Mouse (Mus musculus) kidney, embryonic 15.5 days (tissue): Measurements from ENCODE around the gene Apom. TPM values are rescaled to one million over a fixed set of nuclear protein-coding genes. Genes with fewer than 3 reads are reported as not detected.
A peak's percentile ranks its signal among the peaks of the same experiment; 100 is the strongest.
"Not testable (repeated sequence)": the region's sequence is repeated elsewhere in the genome, so short reads cannot be mapped to it uniquely, and the experiment has no call there.

ENCODE experiments used
- ATAC-seq: fragments of 200-750 bp; cut with Nextera tagmentation; replicated peaks from 2 replicates; pipeline ENCODE4 v1.8.0; 2017; ENCODE audit warnings: moderate TSS enrichment; ENCODE audit not compliant: low FRiP score
- H3K27ac ChIP-seq: fragments of 300-500 bp; sonication (generic); 2 replicates; pipeline ENCODE4 v1.5.1; 2015; ENCODE audit warnings: mild to moderate bottlenecking, inconsistent platforms
- H3K27me3 ChIP-seq: fragments of 300-500 bp; sonication (generic); 2 replicates; pipeline ENCODE4 v1.6.1; 2015; ENCODE audit warnings: inconsistent platforms
- H3K36me3 ChIP-seq: fragments of 300-500 bp; sonication (generic); 2 replicates; pipeline ENCODE4 v1.6.1; 2015; ENCODE audit warnings: inconsistent platforms
- H3K4me1 ChIP-seq: fragments of 300-500 bp; sonication (generic); 2 replicates; pipeline ENCODE4 v1.6.1; 2015; ENCODE audit warnings: inconsistent platforms
- H3K4me2 ChIP-seq: fragments of 300-500 bp; sonication (generic); 2 replicates; pipeline ENCODE4 v1.6.1; 2015; ENCODE audit warnings: moderate library complexity, mild to moderate bottlenecking, inconsistent platforms
- H3K4me3 ChIP-seq: fragments of 300-500 bp; sonication (generic); replicated peaks from 2 replicates; pipeline ENCODE4 v1.5.1; 2015; ENCODE audit warnings: mild to moderate bottlenecking, inconsistent platforms
- H3K9ac ChIP-seq: fragments of 300-500 bp; sonication (generic); 2 replicates; pipeline ENCODE4 v1.6.1; 2015; ENCODE audit warnings: mild to moderate bottlenecking, inconsistent platforms
- H3K9me3 ChIP-seq: fragments of 300-500 bp; sonication (generic); replicated peaks from 2 replicates; pipeline ENCODE4 v1.6.1; 2016; ENCODE audit warnings: inconsistent platforms
- WGBS: fragments of 180-500 bp; shearing (Covaris S2); methylation state at CpG from one replicate; pipeline ENCODE4 v1.1.7; 2015; ENCODE audit warnings: mixed read lengths; 5-methylcytosine and 5-hydroxymethylcytosine counted together
- polyA plus RNA-seq: library from polyadenylated mRNA; unstranded; fragments of >200 nt; fragmentation: Nextera tagmentation; extraction: Ambion mirVana; gene quantifications from 2 replicates; pipeline ENCODE4 v1.2.1, GENCODE M21; 2015

The Apom gene
- polyA plus RNA-seq, 1 experiment from 2014 or later: 25.7 TPM

DNA sequence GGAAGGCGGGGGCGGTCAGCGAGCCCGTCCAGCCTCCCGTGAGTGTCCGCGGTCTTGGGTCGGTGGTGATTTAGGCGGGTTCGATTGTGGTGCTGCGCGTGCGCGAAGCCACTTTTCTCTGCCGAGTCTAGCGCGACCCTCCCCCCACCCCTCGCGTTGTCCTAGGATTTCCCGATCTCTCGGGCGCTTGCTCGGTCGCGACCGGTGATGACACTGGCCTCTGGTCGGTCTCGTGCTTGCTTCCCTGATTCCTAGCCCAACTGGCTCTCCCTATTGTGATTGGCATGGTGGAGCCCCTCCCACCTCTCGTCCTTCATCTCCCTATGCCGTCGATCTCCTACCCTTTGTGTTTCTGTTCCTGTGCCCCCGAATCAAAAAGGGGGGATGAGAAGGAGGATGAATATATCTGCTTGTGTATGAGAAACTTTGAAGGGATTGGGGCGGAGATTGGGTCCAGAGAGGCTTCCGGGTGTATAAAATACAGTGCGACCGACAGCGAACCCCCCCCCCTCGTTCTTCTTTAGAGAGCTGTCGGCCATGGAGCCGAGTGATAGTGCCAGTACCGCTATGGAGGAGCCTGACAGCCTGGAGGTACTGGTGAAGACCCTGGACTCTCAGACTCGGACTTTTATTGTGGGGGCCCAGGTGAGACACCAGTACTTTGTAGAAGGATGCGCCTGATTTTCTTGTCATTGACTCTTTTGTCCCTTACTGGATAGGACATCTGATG, 3.9 kb upstream of the Apom start:
- Histone ChIP-seq H3K4me3 (peak overlapping the region; percentile 80), H3K36me3 (peaks cover 31% of the 10 kb centered on the region), H3K4me1 (peaks cover 28% of the 10 kb centered on the region), H3K27ac (peak overlapping the region; percentile 96), H3K9ac (peak overlapping the region; percentile 73), H3K4me2 (peak overlapping the region; percentile 83), H3K27me3 (no peaks in the 10 kb centered on the region), H3K9me3 (no peaks in the 10 kb centered on the region)
- under 1% methylated on average over 43 of the region's 43 CpGs for WGBS
- peak; percentile 68 for ATAC-seq

DNA sequence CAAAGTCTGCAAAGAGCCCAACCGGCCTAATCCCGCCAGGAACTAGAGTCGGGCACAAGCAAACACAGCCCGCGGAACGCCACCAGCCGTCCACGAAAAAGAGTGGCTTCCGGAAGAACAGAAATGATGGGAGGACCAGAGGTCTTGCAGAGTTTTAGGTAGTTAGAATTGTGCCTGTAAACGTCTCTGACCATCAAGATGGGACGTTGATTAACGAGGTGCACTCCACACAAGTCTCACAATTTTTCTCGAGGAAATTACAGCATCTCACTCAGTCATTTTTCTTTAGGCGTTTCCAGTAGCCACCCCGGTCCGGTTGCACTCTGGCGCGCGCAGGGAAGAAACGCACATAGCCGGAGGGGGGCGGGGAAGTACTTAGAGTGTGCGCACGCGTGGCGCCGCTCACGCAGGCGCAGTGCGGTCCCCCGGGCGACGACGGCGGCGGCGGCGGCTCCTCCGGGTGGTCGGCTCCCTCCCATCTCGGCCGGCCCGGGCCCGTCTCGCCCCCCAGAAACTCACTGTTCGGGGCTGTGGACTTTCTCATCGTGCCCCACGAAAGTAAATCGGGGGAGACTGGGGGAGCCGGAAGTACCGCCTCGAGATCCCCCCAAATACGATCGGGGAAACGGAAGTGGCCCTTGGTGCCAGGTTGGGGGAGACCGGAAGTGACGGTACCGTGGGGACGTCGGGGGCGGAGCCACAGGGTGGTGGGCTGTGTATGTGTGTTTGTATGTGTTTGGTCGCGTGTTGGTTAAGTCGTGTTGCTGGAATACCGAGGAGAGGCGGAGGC, 3.1 kb upstream of the Apom start, which contains the start of gene Bag6:
Gene Bag6, plus strand, starts transcription at position 378 of the 790 bp plus-strand sequence.
- Histone ChIP-seq H3K4me1 (peaks cover 28% of the 10 kb centered on the region), H3K9ac (peak within 1 kb of the TSS; percentile 73), H3K4me2 (peak within 1 kb of the TSS; percentile 83), H3K27me3 (no peaks in the 10 kb centered on the region), H3K4me3 (peak within 1 kb of the TSS; percentile 80), H3K9me3 (no peaks in the 10 kb centered on the region), H3K36me3 (peaks cover 30% of the 10 kb centered on the region), H3K27ac (peak within 1 kb of the TSS; percentile 96)
- under 1% methylated on average over 66 of the region's 66 CpGs for WGBS
- ATAC-seq: peak; percentile 93

DNA sequence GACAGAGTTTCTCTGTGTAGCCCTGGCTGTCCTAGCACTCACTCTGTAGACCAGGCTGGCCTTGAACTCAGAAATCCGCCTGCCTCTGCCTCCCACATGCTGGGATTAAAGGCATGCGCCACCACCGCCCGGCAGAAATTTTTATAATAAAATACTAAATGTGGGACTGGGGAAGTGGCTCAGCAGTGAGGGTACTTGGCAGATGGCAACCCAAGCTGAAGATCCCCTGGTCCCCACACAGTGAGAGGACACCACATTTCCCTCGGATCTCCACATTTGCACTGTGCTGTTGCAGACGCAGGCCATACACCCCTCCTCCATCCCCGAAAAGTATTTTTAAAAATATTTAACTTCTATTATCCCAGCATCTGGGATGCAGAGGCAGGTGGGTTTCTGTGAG, 1.7 kb upstream of the Apom start:
- ATAC-seq: no peak
- Histone ChIP-seq H3K27ac (no peak overlapping the region), H3K4me2 (no peak overlapping the region), H3K27me3 (no peaks in the 10 kb centered on the region), H3K4me3 (no peak overlapping the region), H3K36me3 (peaks cover 25% of the 10 kb centered on the region), H3K9ac (no peak overlapping the region), H3K4me1 (peaks cover 34% of the 10 kb centered on the region), H3K9me3 (no peaks in the 10 kb centered on the region)
- 95% methylated on average over 7 of the region's 7 CpGs for WGBS

DNA sequence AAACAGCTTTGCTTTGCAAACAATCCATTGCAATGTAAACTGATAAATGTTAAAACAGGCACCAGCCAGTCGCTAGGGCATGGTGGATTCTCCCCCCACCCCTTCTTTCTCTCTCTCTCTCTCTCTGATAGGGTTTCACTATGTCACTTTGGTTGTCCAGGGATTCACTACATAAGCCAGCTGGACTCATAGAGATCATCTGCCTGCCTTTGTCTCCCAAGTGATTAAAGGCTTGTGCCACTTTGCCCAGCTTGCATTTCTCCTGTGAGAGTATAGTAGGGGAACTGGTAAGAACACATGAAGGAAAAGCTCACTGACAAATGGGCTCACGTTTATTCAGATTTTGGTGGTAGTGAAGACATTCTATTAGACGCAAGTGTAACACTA, 317 bp upstream of the Apom start:
- Histone ChIP-seq H3K27ac (peak overlapping the region; percentile 29), H3K9me3 (no peaks in the 10 kb centered on the region), H3K4me2 (no peak overlapping the region), H3K27me3 (no peaks in the 10 kb centered on the region), H3K9ac (no peak overlapping the region), H3K4me1 (peaks cover 37% of the 10 kb centered on the region), H3K4me3 (no peak overlapping the region), H3K36me3 (peaks cover 24% of the 10 kb centered on the region; the same call in 1 of the 2 replicates)
- ATAC-seq: no peak
- WGBS: 64% methylated on average over 3 of the region's 3 CpGs

DNA sequence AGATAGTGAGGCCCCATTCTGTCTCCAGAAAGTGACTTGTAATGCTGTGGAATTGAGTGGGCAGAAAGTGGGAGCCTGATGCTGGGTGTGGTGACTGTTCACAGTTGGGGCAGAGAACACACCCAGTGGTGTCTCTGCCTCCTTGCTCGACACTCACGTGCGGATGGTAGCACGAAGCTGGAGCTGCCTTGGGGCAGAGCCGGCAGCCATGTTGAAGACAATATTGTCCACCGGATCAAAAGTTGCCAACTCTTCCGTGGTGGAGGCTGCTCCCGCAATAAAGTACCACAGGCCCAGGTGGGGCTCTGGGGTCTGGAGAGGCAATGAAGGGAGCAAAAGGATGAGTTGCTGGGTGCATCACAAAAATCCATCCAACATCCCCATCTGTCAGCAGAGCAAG, 812 bp downstream of the Apom start:
- Histone ChIP-seq H3K36me3 (peaks cover 24% of the 10 kb centered on the region; the same call in 1 of the 2 replicates), H3K4me3 (no peak overlapping the region), H3K9ac (no peak overlapping the region), H3K4me1 (peaks cover 37% of the 10 kb centered on the region), H3K9me3 (no peaks in the 10 kb centered on the region), H3K27me3 (no peaks in the 10 kb centered on the region), H3K4me2 (no peak overlapping the region), H3K27ac (peak overlapping the region; percentile 29)
- ATAC-seq: no peak
- 90% methylated on average over 8 of the region's 8 CpGs for WGBS

DNA sequence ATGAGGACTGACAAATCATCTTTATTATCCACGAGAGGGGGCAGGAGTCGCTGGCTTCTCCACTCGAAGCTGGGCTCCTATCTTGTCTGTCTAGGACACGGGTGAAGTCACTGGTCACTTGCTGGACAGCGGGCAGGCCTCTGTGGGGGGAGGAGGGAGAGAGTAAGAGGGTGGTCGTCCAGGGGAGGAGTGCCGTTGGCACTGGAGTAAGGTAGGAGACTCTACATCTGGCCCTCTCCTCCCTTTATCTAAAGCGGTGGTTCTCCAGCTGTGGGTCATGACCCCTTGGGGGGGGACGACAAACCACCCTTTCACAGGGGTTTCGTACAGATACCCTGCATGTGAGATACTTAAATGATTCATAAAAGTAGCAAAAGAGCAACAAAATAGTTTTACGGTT, 2.9 kb downstream of the Apom start:
- Histone ChIP-seq H3K36me3 (peaks cover 34% of the 10 kb centered on the region), H3K9me3 (no peaks in the 10 kb centered on the region), H3K27ac (0 out of 2 replicates have a peak overlapping the region, but pooled peaks have one; percentile 32), H3K4me3 (no peak overlapping the region), H3K9ac (no peak overlapping the region), H3K27me3 (no peaks in the 10 kb centered on the region), H3K4me1 (peaks cover 49% of the 10 kb centered on the region), H3K4me2 (no peak overlapping the region)
- 0 out of 2 replicates have a peak, but pooled peaks have one; percentile 17 for ATAC-seq
- 44% methylated on average over 11 of the region's 11 CpGs for WGBS

DNA sequence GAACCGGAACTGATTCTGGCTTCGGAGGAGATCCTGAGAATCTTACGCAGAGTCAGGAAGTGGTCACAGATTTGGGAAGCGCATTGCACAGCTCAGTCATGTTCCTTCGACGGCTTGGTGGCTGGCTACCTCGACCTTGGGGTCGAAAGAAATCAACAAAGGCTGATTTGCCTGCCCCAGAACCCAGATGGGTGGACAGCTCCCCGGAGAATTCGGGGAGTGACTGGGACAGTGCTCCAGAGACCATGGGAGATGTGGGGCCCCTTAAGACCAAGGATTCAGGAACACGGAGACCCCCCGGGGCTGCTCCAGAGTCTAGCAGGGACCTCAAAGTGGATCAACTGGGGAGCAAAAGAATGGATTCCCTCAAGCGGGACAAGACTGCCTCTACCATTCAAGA, 4.8 kb downstream of the Apom start:
- no peaks in the 10 kb centered on the region for H3K9me3 ChIP-seq
- H3K9ac ChIP-seq: peak overlapping the region; percentile 77; the same call in 1 of the 2 replicates
- no peaks in the 10 kb centered on the region for H3K27me3 ChIP-seq
- H3K4me1 ChIP-seq: peaks cover 54% of the 10 kb centered on the region
- no peak for ATAC-seq
- H3K4me2 ChIP-seq: peak overlapping the region; percentile 80
- 63% methylated on average over 13 of the region's 13 CpGs for WGBS
- H3K36me3 ChIP-seq: peaks cover 45% of the 10 kb centered on the region
- H3K27ac ChIP-seq: peak overlapping the region; percentile 93
- peak overlapping the region; percentile 75 for H3K4me3 ChIP-seq

DNA sequence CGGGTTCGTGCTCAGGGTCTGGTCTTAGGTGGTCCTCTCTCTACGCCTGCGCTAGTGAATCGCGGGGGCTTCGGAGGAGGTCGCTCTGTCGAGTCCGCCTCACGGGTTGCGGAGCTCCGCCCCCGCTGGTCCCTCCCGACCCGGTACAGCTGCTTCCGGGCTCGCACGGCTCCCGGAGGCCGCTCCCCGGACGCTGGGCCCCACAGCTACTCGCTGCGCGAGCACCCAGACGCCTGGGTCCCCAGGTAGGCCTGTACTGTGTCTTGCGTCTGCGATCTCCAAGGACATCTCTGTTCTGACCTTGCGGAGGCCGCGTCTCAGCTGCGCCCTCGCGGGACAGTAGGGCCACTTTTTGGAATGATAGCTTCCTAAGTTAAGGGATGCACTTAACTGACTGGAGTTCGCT, 5.6 kb downstream of the Apom start, which contains the start of gene D17H6S53E:
Gene D17H6S53E, plus strand, starts transcription at position 168 of the 406 bp plus-strand sequence.
- Histone ChIP-seq H3K4me3 (peak within 1 kb of the TSS; percentile 75), H3K9me3 (no peaks in the 10 kb centered on the region), H3K9ac (peak within 1 kb of the TSS; percentile 77), H3K4me1 (peaks cover 48% of the 10 kb centered on the region), H3K4me2 (peak within 1 kb of the TSS; percentile 80), H3K27ac (peak within 1 kb of the TSS; percentile 93), H3K27me3 (no peaks in the 10 kb centered on the region), H3K36me3 (peaks cover 45% of the 10 kb centered on the region)
- under 1% methylated on average over 36 of the region's 36 CpGs for WGBS
- ATAC-seq: peak; percentile 30

DNA sequence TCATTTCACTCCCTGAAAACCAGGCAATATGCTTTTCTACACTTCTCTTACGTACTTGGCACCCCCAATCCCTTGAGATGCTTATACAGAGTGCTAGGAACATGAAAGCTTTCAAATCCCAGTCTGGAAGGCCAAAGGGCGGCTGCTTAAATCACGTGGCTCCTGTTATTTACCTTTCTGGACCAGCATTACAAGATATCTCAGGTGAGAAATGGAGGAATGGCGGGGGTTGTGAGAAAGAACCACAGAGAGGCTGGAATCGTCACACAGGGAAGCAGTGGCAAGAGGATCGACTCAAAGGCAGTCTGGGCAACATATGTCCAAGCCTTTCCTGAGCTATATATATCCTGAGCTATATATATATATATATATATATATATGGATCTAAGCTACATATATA, 6.3 kb downstream of the Apom start:
- Histone ChIP-seq H3K27ac (peak overlapping the region; percentile 93), H3K9me3 (no peaks in the 10 kb centered on the region), H3K36me3 (peaks cover 45% of the 10 kb centered on the region), H3K27me3 (no peaks in the 10 kb centered on the region), H3K4me1 (peaks cover 48% of the 10 kb centered on the region), H3K4me2 (peak overlapping the region; percentile 80), H3K9ac (peak overlapping the region; percentile 77), H3K4me3 (peak overlapping the region; percentile 75)
- WGBS: 32% methylated on average over 6 of the region's 6 CpGs
- ATAC-seq: no peak

DNA sequence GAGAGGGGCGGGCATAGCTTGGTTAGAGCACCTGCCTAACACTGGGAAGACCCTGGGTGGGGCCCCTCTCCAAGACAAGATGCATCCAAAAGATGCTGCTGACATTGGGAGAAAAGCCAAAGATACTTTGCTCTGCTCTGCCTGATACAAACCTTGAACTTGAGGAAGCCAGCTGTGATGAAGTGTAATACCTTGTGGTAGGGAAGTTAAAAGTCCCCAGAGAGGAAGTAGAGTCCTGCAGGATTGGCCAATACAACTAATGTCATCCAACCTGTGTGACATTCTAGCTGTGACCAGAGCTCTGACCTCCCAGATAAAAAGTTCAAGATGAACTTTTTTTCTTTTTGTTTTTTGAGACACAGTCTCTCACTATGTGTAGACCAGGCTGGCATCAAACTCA, 6.8 kb downstream of the Apom start:
- H3K27me3 ChIP-seq: no peaks in the 10 kb centered on the region
- H3K27ac ChIP-seq: 0 out of 2 replicates have a peak overlapping the region, but pooled peaks have one; percentile 93
- H3K4me2 ChIP-seq: peak overlapping the region; percentile 80; the same call in 1 of the 2 replicates
- no peak overlapping the region for H3K9ac ChIP-seq
- 100% methylated on average over 1 of the region's 1 CpGs for WGBS
- peaks cover 40% of the 10 kb centered on the region for H3K36me3 ChIP-seq
- 0 out of 2 replicates have a peak overlapping the region, but pooled peaks have one; percentile 75 for H3K4me3 ChIP-seq
- no peak for ATAC-seq
- H3K4me1 ChIP-seq: peaks cover 53% of the 10 kb centered on the region
- H3K9me3 ChIP-seq: no peaks in the 10 kb centered on the region

DNA sequence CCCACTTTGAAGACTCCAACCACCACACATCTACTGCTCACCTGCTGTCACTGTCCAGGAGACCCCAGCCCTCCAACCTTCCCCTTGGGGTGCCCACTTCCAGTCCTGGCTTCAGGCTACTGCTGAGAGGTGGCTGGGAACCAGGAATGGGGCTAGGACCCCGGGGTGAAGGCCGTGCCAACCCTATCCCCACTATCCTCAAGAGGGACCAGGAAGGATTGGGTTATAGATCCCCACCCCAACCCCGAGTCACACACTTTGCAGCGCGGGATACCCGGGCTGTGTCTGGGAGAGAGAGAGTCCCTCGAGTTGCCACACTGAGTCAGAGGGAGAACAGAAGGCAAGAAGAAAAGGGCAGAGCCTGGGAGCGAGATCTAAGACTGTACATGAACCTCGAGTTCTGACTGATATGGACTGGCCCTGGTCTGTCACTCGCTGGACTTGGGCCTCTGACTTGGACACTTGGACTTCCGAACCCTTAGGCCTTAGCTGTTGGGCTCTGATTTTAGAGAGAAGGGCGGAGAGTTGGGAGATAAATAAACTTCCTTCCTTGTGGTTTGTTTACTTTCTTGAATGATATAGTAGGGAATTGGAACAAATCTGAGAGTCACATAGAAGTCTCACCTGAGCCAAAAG, 7.5 kb downstream of the Apom start:
- H3K4me3 ChIP-seq, H3K4me2 ChIP-seq, ATAC-seq, H3K27ac ChIP-seq, H3K9ac ChIP-seq, H3K9me3 ChIP-seq, H3K27me3 ChIP-seq: not testable (repeated sequence)
- 92% methylated on average over 12 of the region's 12 CpGs for WGBS
- H3K4me1 ChIP-seq: peaks cover 60% of the 10 kb centered on the region
- H3K36me3 ChIP-seq: peaks cover 39% of the 10 kb centered on the region
